Comparison of ENCODE assay signal across 13 mouse cellular contexts in the genomic region with DNA sequence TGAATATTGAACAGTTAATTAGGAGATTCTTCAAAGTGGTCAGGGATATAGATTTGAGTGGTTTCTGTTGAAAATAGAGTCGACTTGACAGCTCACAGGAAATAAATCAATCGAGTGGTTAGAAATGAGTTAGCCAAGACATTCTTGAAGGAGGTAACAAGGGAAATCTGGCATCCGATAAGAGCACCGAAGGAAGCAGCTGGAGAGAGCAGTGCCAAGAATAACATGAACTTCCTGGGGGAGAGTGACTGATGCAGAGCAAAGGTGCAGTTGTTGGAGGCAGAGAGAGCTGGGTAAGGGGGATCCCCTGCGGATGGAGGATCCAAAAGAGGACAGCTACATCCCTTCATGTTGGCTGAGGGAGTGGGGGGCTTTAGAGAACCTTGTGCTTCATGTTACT. TPM values are rescaled to one million over a fixed set of nuclear protein-coding genes. Genes with fewer than 3 reads are reported as not detected.
A peak's percentile ranks its signal among the peaks of the same experiment; 100 is the strongest.
DNase-seq lines count a peak whose midpoint lies in the region; ATAC-seq and TF ChIP-seq lines count a peak whose summit lies in the region.
"Had no signal": no experiment of that assay in that cellular context is flagged by ENCODE, and none has a peak within 500 bp of the region (broad histone marks: within the 10 kb centered on the region; RNA-seq: fewer than 3 reads in every experiment).

No protein-coding gene starts in this region.

- no peaks in the 10 kb centered on the region for H3K27me3 ChIP-seq in lung, embryonic 15.5 days
- no peaks in the 10 kb centered on the region for H3K27me3 ChIP-seq in intestine, postnatal 0 days (replicated peaks; ENCODE audit: control insufficient read depth, insufficient read depth, low read length)
- H3K27me3 ChIP-seq: embryonic facial prominence, embryonic 12.5 days had no signal

- intact Hi-C loops in heart, postnatal 10 days (cut with DNase I): no loop called here

- no peak overlapping the region for H3K4me2 ChIP-seq in lung, embryonic 15.5 days
- H3K4me2 ChIP-seq in intestine, postnatal 0 days (replicated peaks; ENCODE audit: low read depth): no peak overlapping the region
- H3K4me2 ChIP-seq: embryonic facial prominence, embryonic 12.5 days had no signal

- H3K36me3 ChIP-seq in lung, embryonic 15.5 days: peaks cover 5% of the 10 kb centered on the region
- peaks cover 5% of the 10 kb centered on the region; the same call in 1 of the 2 replicates for H3K36me3 ChIP-seq in intestine, postnatal 0 days (ENCODE audit: control insufficient read depth, insufficient read depth)

- H3K27ac ChIP-seq in lung, embryonic 15.5 days: 0 out of 2 replicates have a peak overlapping the region, but pooled peaks have one; percentile 8
- H3K27ac ChIP-seq in intestine, postnatal 0 days (ENCODE audit: low read depth, low read length): no peak overlapping the region
- H3K27ac ChIP-seq: embryonic facial prominence, embryonic 12.5 days; layer of hippocampus, adult 2 months had no signal

- peaks cover 17% of the 10 kb centered on the region; the same call in 1 of the 2 replicates for H3K4me1 ChIP-seq in lung, embryonic 15.5 days
- no peaks in the 10 kb centered on the region for H3K4me1 ChIP-seq in intestine, postnatal 0 days (replicated peaks; ENCODE audit: control insufficient read depth, insufficient read depth, low read length)
- H3K4me1 ChIP-seq: embryonic facial prominence, embryonic 12.5 days had no signal

- H3K4me3 ChIP-seq in lung, embryonic 15.5 days: no peak overlapping the region
- no peak overlapping the region for H3K4me3 ChIP-seq in intestine, postnatal 0 days (ENCODE audit: low read depth, low read length)
- H3K4me3 ChIP-seq: embryonic facial prominence, embryonic 12.5 days; layer of hippocampus, adult 2 months had no signal

- TF ChIP-seq CTCF in intestine, postnatal 0 days (IDR thresholded peaks at IDR 0.05; ENCODE audit: low read depth): no peak

- DNase-seq in 416B (ENCODE audit: low read depth) (peak; percentile 95), MEL-GATA-1-ER (ENCODE audit: extremely low read depth, low read depth) (peak; percentile 57)
- peak; percentile 33 to 47 for DNase-seq in heart, postnatal 10 days
- DNase-seq in right cerebral cortex, adult 18-20 months: no peak
- DNase-seq in urinary bladder, postnatal 4 days (ENCODE audit: low spot score in 2 of 2): no peak
- DNase-seq: midbrain, embryonic 14.5 days had no signal

- no peak overlapping the region for H3K9ac ChIP-seq in lung, embryonic 15.5 days
- H3K9ac ChIP-seq in intestine, postnatal 0 days (ENCODE audit: low read depth, low read length): no peak overlapping the region
- H3K9ac ChIP-seq: embryonic facial prominence, embryonic 12.5 days had no signal

- no peaks in the 10 kb centered on the region for H3K9me3 ChIP-seq in lung, embryonic 15.5 days
- no peaks in the 10 kb centered on the region for H3K9me3 ChIP-seq in intestine, postnatal 0 days (ENCODE audit: control insufficient read depth)
- H3K9me3 ChIP-seq: embryonic facial prominence, embryonic 12.5 days had no signal

- 27% methylated on average over 5 of the region's 5 CpGs for WGBS in lung, embryonic 15.5 days
- WGBS in intestine, postnatal 0 days: 58% methylated on average over 5 of the region's 5 CpGs

- ATAC-seq in lung, embryonic 15.5 days (ENCODE audit: borderline replicate concordance, extremely low read depth, low FRiP score, low TSS enrichment): peak; percentile 46; the same call in 1 of the 2 replicates
- no peak for ATAC-seq in intestine, postnatal 0 days
- ATAC-seq: forebrain, embryonic 16.5 days had no signal

RNA-seq across cellular contexts. Expression of a gene that starts 22.9 kb away (rescaled TPM):
- 100 to 1,000 TPM in 1 of 2 experiments, 10 to 100 TPM in 1; 91.2 to 105 TPM for total RNA-seq in heart, postnatal 10 days (2021)
- 131 TPM in 2 replicates for polyA plus RNA-seq in lung, embryonic 15.5 days (2015; fragmentation: Nextera tagmentation; extraction: Ambion mirVana)
- polyA plus RNA-seq in intestine, postnatal 0 days (2015; fragmentation: Nextera tagmentation; extraction: Ambion mirVana): 39.4 and 41.8 TPM in 2 replicates

RNA-seq across cellular contexts. Expression of a gene that starts 48.7 kb away (rescaled TPM):
- total RNA-seq in heart, postnatal 10 days (2021): not detected
- not detected in 2 replicates for polyA plus RNA-seq in lung, embryonic 15.5 days (2015; fragmentation: Nextera tagmentation; extraction: Ambion mirVana)
- polyA plus RNA-seq in intestine, postnatal 0 days (2015; fragmentation: Nextera tagmentation; extraction: Ambion mirVana): 0.37 and 1.3 TPM in 2 replicates
- total RNA-seq: heart, postnatal 14 days; layer of hippocampus, adult 2 months had no signal
- polyA plus RNA-seq: embryonic facial prominence, embryonic 12.5 days; limb, embryonic 14.5 days; midbrain, embryonic 14.5 days had no signal

Comparison
In these comparisons a context has a peak if more than half of its experiments do, and no peak if none do; other contexts are left out.
1. DNase-seq: peak in 416B (single experiment), MEL-GATA-1-ER (single experiment) and heart, postnatal 10 days (2 of 2); none in right cerebral cortex, adult 18-20 months (single experiment) and urinary bladder, postnatal 4 days (0 of 2).